Mouse (Mus musculus): ENCODE results near the gene Apoa1. TPM values are rescaled to one million over a fixed set of nuclear protein-coding genes. Genes with fewer than 3 reads are reported as not detected.

The Apoa1 gene
- polyA plus RNA-seq, 1 experiment from 2014 or later, result 0.43 TPM

DNA sequence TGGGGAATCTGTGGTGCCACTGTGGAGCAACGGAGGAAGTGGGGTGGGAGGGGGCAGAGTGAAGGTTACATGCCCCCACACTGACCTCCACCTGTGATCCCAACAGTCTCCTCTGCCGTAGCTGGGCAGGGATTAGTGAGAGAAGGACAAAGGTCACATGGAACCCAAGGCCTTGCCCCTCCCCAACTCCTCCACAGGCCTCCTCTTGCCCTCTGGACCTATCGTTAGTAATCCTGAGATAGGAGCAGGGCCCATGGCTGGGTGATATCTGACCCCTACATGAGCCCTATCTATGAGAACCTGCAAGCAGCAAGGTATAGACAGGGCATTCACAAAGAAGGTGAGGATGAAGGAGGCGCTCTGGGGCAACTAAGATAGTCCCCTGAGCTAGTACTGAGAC is 7.3 kb downstream of the Apoa1 start:
- Histone ChIP-seq H3K27ac (ENCODE audit: low read depth, low read length) (no peak overlapping the region), H3K9ac (ENCODE audit: low read depth, low read length) (no peak overlapping the region), H3K4me1 (replicated peaks; ENCODE audit: control insufficient read depth, insufficient read depth, low read length) (no peaks in the 10 kb centered on the region), H3K4me2 (replicated peaks; ENCODE audit: low read depth, low read length) (no peak overlapping the region), H3K4me3 (ENCODE audit: low read depth, low read length) (no peak overlapping the region), H3K9me3 (ENCODE audit: control insufficient read depth, low read length) (no peaks in the 10 kb centered on the region), H3K27me3 (ENCODE audit: control insufficient read depth, insufficient read depth, low read length) (no peaks in the 10 kb centered on the region; the same call in 1 of the 2 replicates), H3K36me3 (ENCODE audit: control insufficient read depth, insufficient read depth, low read length) (no peaks in the 10 kb centered on the region)
- 68% methylated on average over 4 of the region's 4 CpGs for WGBS
- ATAC-seq (ENCODE audit: low FRiP score) (no peak), DNase-seq (ENCODE audit: low spot score) (no peak)

- ATAC-seq (ENCODE audit: low FRiP score) (no peak), DNase-seq (ENCODE audit: low spot score) (no peak)
- Histone ChIP-seq H3K27ac (ENCODE audit: low read depth, low read length) (no peak overlapping the region), H3K36me3 (ENCODE audit: control insufficient read depth, insufficient read depth, low read length) (no peaks in the 10 kb centered on the region), H3K4me1 (replicated peaks; ENCODE audit: control insufficient read depth, insufficient read depth, low read length) (no peaks in the 10 kb centered on the region), H3K27me3 (ENCODE audit: control insufficient read depth, insufficient read depth, low read length) (no peaks in the 10 kb centered on the region), H3K9me3 (ENCODE audit: control insufficient read depth, low read length) (no peaks in the 10 kb centered on the region), H3K9ac (ENCODE audit: low read depth, low read length) (no peak overlapping the region), H3K4me2 (replicated peaks; ENCODE audit: low read depth, low read length) (no peak overlapping the region), H3K4me3 (ENCODE audit: low read depth, low read length) (no peak overlapping the region)
- 92% methylated on average over 7 of the region's 7 CpGs for WGBS
Measured at GRCm38 (mm10) chr9:46238850-46239249, 10.5 kb downstream of the Apoa1 start.

DNA sequence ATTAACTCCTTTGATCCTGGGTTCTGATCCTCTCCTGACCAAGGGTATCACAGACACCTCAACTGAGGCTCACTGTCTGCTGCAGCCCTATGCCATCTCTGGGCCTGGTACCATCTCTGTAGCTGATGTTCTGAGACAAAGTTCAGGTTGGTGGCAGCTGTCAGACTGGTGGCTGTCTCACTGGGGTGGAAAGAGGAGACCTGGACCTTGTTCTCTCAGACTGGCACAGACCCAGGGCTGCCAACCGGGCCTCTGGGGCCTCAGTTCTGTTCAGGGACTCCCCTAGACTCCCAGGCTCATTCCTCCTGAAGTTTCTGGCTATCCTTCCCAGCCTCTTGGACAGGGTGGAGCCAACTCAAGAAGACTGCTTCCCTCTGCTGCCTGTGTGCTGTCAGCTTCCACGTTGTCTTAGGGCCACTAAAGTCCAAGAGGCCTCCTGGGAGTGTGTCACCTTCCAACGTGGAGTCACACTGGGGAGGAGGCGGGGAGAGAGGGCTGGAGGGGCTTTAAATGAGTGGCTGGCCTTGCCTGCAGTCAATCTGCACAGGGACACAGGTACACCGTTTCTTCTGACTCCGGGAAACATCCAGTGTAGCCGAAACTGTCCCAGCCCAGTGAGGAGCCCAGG is 12.3 kb downstream of the Apoa1 start, which contains the start of gene Apoa4:
Gene Apoa4 (plus strand): TSS at position 171 of the 628 bp plus-strand sequence.
- H3K4me2 ChIP-seq (replicated peaks; ENCODE audit: low read depth, low read length), result no peak within 1 kb of the TSS
- H3K27me3 ChIP-seq (ENCODE audit: control insufficient read depth, insufficient read depth, low read length), result no peaks in the 10 kb centered on the region
- no peak for ATAC-seq (ENCODE audit: low FRiP score)
- DNase-seq (ENCODE audit: low spot score), result no peak
- 62% methylated on average over 7 of the region's 7 CpGs for WGBS
- no peaks in the 10 kb centered on the region for H3K4me1 ChIP-seq (replicated peaks; ENCODE audit: control insufficient read depth, insufficient read depth, low read length)
- no peak within 1 kb of the TSS for H3K9ac ChIP-seq (ENCODE audit: low read depth, low read length)
- no peaks in the 10 kb centered on the region for H3K36me3 ChIP-seq (ENCODE audit: control insufficient read depth, insufficient read depth, low read length)
- H3K9me3 ChIP-seq (ENCODE audit: control insufficient read depth, low read length), result no peaks in the 10 kb centered on the region
- no peak within 1 kb of the TSS for H3K27ac ChIP-seq (ENCODE audit: low read depth, low read length)
- H3K4me3 ChIP-seq (ENCODE audit: low read depth, low read length), result no peak within 1 kb of the TSS

DNA sequence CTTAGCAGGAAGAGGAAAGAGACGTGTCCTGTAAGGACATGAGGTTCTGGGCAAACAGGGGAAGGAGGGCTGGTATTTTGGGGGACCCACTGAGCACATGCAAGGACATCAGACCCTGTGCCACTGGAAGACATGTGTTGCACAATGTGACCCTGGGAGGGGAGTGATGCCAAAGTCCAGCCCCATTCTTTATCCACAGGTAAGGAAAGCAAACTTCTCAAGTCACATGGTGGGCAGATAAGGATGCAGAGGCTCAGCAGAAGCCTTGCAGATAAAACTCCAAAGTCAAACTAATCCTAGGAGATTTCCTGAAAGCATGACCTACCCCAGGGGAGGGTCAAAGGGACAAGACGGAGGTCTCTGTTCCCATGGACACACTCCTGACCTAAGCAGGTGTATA is 13.4 kb downstream of the Apoa1 start:
- H3K9ac ChIP-seq (ENCODE audit: low read depth, low read length), result no peak overlapping the region
- DNase-seq (ENCODE audit: low spot score) (no peak), ATAC-seq (ENCODE audit: low FRiP score) (no peak)
- H3K27ac ChIP-seq (ENCODE audit: low read depth, low read length), result no peak overlapping the region
- H3K9me3 ChIP-seq (ENCODE audit: control insufficient read depth, low read length), result no peaks in the 10 kb centered on the region
- H3K36me3 ChIP-seq (ENCODE audit: control insufficient read depth, insufficient read depth, low read length), result no peaks in the 10 kb centered on the region
- H3K4me3 ChIP-seq (ENCODE audit: low read depth, low read length), result no peak overlapping the region
- no peak overlapping the region for H3K4me2 ChIP-seq (replicated peaks; ENCODE audit: low read depth, low read length)
- H3K27me3 ChIP-seq (ENCODE audit: control insufficient read depth, insufficient read depth, low read length), result no peaks in the 10 kb centered on the region
- WGBS, result 90% methylated on average over 2 of the region's 2 CpGs
- H3K4me1 ChIP-seq (replicated peaks; ENCODE audit: control insufficient read depth, insufficient read depth, low read length), result no peaks in the 10 kb centered on the region

- Histone ChIP-seq H3K27ac (ENCODE audit: low read depth, low read length) (no peak overlapping the region), H3K27me3 (ENCODE audit: control insufficient read depth, insufficient read depth, low read length) (peaks cover 2% of the 10 kb centered on the region; the same call in 1 of the 2 replicates), H3K36me3 (ENCODE audit: control insufficient read depth, insufficient read depth, low read length) (no peaks in the 10 kb centered on the region), H3K4me3 (ENCODE audit: low read depth, low read length) (no peak overlapping the region), H3K4me1 (replicated peaks; ENCODE audit: control insufficient read depth, insufficient read depth, low read length) (no peaks in the 10 kb centered on the region), H3K9me3 (ENCODE audit: control insufficient read depth, low read length) (no peaks in the 10 kb centered on the region), H3K4me2 (replicated peaks; ENCODE audit: low read depth, low read length) (no peak overlapping the region), H3K9ac (ENCODE audit: low read depth, low read length) (no peak overlapping the region)
- WGBS, result 65% methylated on average over 4 of the region's 4 CpGs
- ATAC-seq (ENCODE audit: low FRiP score) (no peak), DNase-seq (ENCODE audit: low spot score) (no peak)
Measured at GRCm38 (mm10) chr9:46243122-46243521, 14.7 kb downstream of the Apoa1 start.

GRCm38 (mm10) chr9:46243584-46243983 is 15.2 kb downstream of the Apoa1 start:
- no peak overlapping the region for H3K9ac ChIP-seq (ENCODE audit: low read depth, low read length)
- 72% methylated on average over 8 of the region's 8 CpGs for WGBS
- H3K27me3 ChIP-seq (ENCODE audit: control insufficient read depth, insufficient read depth, low read length), result peaks cover 2% of the 10 kb centered on the region; the same call in 1 of the 2 replicates
- H3K4me3 ChIP-seq (ENCODE audit: low read depth, low read length), result no peak overlapping the region
- no peaks in the 10 kb centered on the region for H3K36me3 ChIP-seq (ENCODE audit: control insufficient read depth, insufficient read depth, low read length)
- DNase-seq (ENCODE audit: low spot score) (no peak), ATAC-seq (ENCODE audit: low FRiP score) (no peak)
- no peak overlapping the region for H3K27ac ChIP-seq (ENCODE audit: low read depth, low read length)
- H3K4me2 ChIP-seq (replicated peaks; ENCODE audit: low read depth, low read length), result no peak overlapping the region
- no peaks in the 10 kb centered on the region for H3K9me3 ChIP-seq (ENCODE audit: control insufficient read depth, low read length)
- H3K4me1 ChIP-seq (replicated peaks; ENCODE audit: control insufficient read depth, insufficient read depth, low read length), result no peaks in the 10 kb centered on the region

- no peak for ATAC-seq (ENCODE audit: low FRiP score)
- no peak overlapping the region for H3K4me2 ChIP-seq (replicated peaks; ENCODE audit: low read depth, low read length)
Measured at GRCm38 (mm10) chr9:46246752-46247324, 18.5 kb downstream of the Apoa1 start.

DNA sequence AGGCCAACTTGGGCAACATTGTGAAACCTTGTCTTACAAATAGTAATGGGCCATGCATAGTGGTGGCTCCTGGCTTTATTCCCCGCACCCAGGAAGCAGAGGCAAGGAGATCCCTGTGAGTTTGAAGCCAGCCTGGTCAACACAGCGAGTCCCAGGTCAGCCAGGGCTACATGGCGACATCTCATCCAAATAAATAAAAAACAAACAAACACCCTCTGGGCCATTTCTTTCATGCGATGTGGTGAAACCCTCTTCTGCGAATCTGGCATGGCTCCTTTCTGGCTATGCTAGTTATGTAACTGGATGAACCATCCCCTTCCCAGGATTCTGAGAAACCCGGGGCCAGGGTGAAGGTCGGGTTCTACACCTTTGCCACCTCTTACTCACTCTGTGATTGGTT is 27.8 kb downstream of the Apoa1 start:
- no peak overlapping the region for H3K4me2 ChIP-seq (replicated peaks; ENCODE audit: low read depth, low read length)
- no peaks in the 10 kb centered on the region for H3K4me1 ChIP-seq (replicated peaks; ENCODE audit: control insufficient read depth, insufficient read depth, low read length)
- DNase-seq (ENCODE audit: low spot score) (no peak), ATAC-seq (ENCODE audit: low FRiP score) (no peak)
- H3K9ac ChIP-seq (ENCODE audit: low read depth, low read length), result no peak overlapping the region
- H3K9me3 ChIP-seq (ENCODE audit: control insufficient read depth, low read length), result no peaks in the 10 kb centered on the region
- no peak overlapping the region for H3K4me3 ChIP-seq (ENCODE audit: low read depth, low read length)
- H3K36me3 ChIP-seq (ENCODE audit: control insufficient read depth, insufficient read depth, low read length), result no peaks in the 10 kb centered on the region
- H3K27me3 ChIP-seq (ENCODE audit: control insufficient read depth, insufficient read depth, low read length), result no peaks in the 10 kb centered on the region
- no peak overlapping the region for H3K27ac ChIP-seq (ENCODE audit: low read depth, low read length)
- WGBS, result 92% methylated on average over 7 of the region's 7 CpGs

More at GRCm38 (mm10) chr9:46246752-46247324, 18.5 kb downstream of the Apoa1 start:
- H3K4me3 ChIP-seq (ENCODE audit: low read depth, low read length), result no peak overlapping the region
- H3K36me3 ChIP-seq (ENCODE audit: control insufficient read depth, insufficient read depth, low read length), result no peaks in the 10 kb centered on the region
- H3K27ac ChIP-seq (ENCODE audit: low read depth, low read length), result no peak overlapping the region
- WGBS, result 32% methylated on average over 11 of the region's 11 CpGs
- H3K9me3 ChIP-seq (ENCODE audit: control insufficient read depth, low read length), result no peaks in the 10 kb centered on the region
- no peak overlapping the region for H3K9ac ChIP-seq (ENCODE audit: low read depth, low read length)
- H3K27me3 ChIP-seq (ENCODE audit: control insufficient read depth, insufficient read depth, low read length), result peaks cover 2% of the 10 kb centered on the region; the same call in 1 of the 2 replicates
- no peaks in the 10 kb centered on the region for H3K4me1 ChIP-seq (replicated peaks; ENCODE audit: control insufficient read depth, insufficient read depth, low read length)
- peak; percentile 89 for DNase-seq (ENCODE audit: low spot score)
